In genomic region chr10:80368392-80368791, GRCm38 (mm10) we compare ENCODE assay signal across 17 mouse cellular contexts. TPM values are rescaled to one million over a fixed set of nuclear protein-coding genes. Genes with fewer than 3 reads are reported as not detected.
A peak's percentile ranks its signal among the peaks of the same experiment; 100 is the strongest.
DNase-seq lines count a peak whose midpoint lies in the region; ATAC-seq lines count a peak whose summit lies in the region.
"Had no signal": no experiment of that assay in that cellular context is flagged by ENCODE, and none has a peak within 500 bp of the region (broad histone marks: within the 10 kb centered on the region; RNA-seq: fewer than 3 reads in every experiment).

No protein-coding gene starts in this region.

- ATAC-seq in inflammation-experienced regulatory T-cells, adult 6 months = peak; percentile 50
- no peak for ATAC-seq in cerebellum, adult (ENCODE audit: insufficient number of reproducible peaks, low FRiP score, low TSS enrichment)
- ATAC-seq: forebrain, embryonic 16.5 days had no signal

- peak; percentile 50 for DNase-seq in CD4-positive helper T cell, adult 2 months (ENCODE audit: low read depth, low spot score)
- peak; percentile 36 for DNase-seq in NIH3T3 (ENCODE audit: low read depth)
- no peak for DNase-seq in cerebellum, postnatal 4 days (ENCODE audit: low spot score in 2 of 2)
- no peak for DNase-seq in kidney, adult 8-10 months
- DNase-seq in right cerebral cortex, adult 2 months (ENCODE audit: low spot score in 2 of 2) = no peak
- DNase-seq: adrenal gland, adult 8-10 months; cerebellum, adult 11-12 months; cerebellum, adult 9-10 months; cerebellum, postnatal 25 days; gastrocnemius, postnatal 10 days; heart, adult 18-20 months; heart, postnatal 14 days had no signal

RNA-seq across cellular contexts. Expression of gene Plk5, which starts 12.1 kb away (rescaled TPM):
- not detected for polyA plus RNA-seq in inflammation-experienced regulatory T-cells, adult 6 months (2017; shearing (Covaris generic))
- polyA plus RNA-seq: G1E; heart, embryonic 11.5 days had no signal

RNA-seq across cellular contexts. Expression of gene Mex3d, which starts 19.1 kb away (rescaled TPM):
- polyA plus RNA-seq in inflammation-experienced regulatory T-cells, adult 6 months (2017; shearing (Covaris generic)) = 1 to 10 TPM in 1 of 3 experiments, under 1 TPM in 2; 0.79 to 1.3 (median 0.79) TPM

RNA-seq across cellular contexts. Expression of gene Adamtsl5, which starts 20.2 kb away (rescaled TPM):
- not detected for polyA plus RNA-seq in inflammation-experienced regulatory T-cells, adult 6 months (2017; shearing (Covaris generic))

RNA-seq across cellular contexts. Expression of gene Mbd3, which starts 31.0 kb away (rescaled TPM):
- polyA plus RNA-seq in inflammation-experienced regulatory T-cells, adult 6 months (2017; shearing (Covaris generic)) = 10 to 100 TPM; 19.2 to 30.4 (median 25.9) TPM

RNA-seq across cellular contexts. Expression of gene Uqcr11, which starts 38.2 kb away (rescaled TPM):
- polyA plus RNA-seq in inflammation-experienced regulatory T-cells, adult 6 months (2017; shearing (Covaris generic)) = 100 to 1,000 TPM; 289 to 335 (median 330) TPM

Comparison
In these comparisons a context has a peak if more than half of its experiments do, and no peak if none do; other contexts are left out.
1. DNase-seq: peak in CD4-positive helper T cell, adult 2 months (single experiment) and NIH3T3 (single experiment); none in cerebellum, postnatal 4 days (0 of 2), kidney, adult 8-10 months (0 of 2) and right cerebral cortex, adult 2 months (0 of 2).